Mouse (Mus musculus) forebrain, embryonic 13.5 days (tissue): Measurements from ENCODE around the gene S1pr4. TPM values are rescaled to one million over a fixed set of nuclear protein-coding genes. Genes with fewer than 3 reads are reported as not detected.

Source experiments
- microRNA-seq: library from miRNA; unstranded; fragments of <30 nt; microRNA quantifications from one replicate; pipeline ENCODE4, GENCODE M21; 2016
- polyA plus RNA-seq: library from polyadenylated mRNA; unstranded; fragments of >200 nt; fragmentation: Nextera tagmentation; extraction: Ambion mirVana; gene quantifications from 2 replicates; pipeline ENCODE4 v1.2.1, GENCODE M21; 2015

Gene S1pr4
- polyA plus RNA-seq, 1 experiment from 2014 or later, result 0.53 TPM

Small RNAs within 50 kb of the gene (microRNA-seq; reads per million reads assigned to microRNA genes)
- not detected for gene Gm25595

Other genes starting within 250 kb of the S1pr4 start
- gene Matk, start 247.2 kb downstream of the S1pr4 start, polyA plus RNA-seq, result 5.6 and 7.4 TPM in 2 replicates
- gene Mrpl54, start 233.2 kb downstream of the S1pr4 start, polyA plus RNA-seq, result 134 and 135 TPM in 2 replicates
- 28.6 and 32.3 TPM in 2 replicates for gene Apba3, start 233.2 kb downstream of the S1pr4 start, polyA plus RNA-seq
- 6.2 and 7.1 TPM in 2 replicates for gene Tjp3, start 208.6 kb downstream of the S1pr4 start, polyA plus RNA-seq
- gene Pip5k1c, start 207.2 kb downstream of the S1pr4 start, polyA plus RNA-seq, result 73.1 and 87.2 TPM in 2 replicates
- 39.9 and 42.0 TPM in 2 replicates for gene Cactin, start 179.0 kb downstream of the S1pr4 start, polyA plus RNA-seq
- gene Tbxa2r, start 171.4 kb downstream of the S1pr4 start, polyA plus RNA-seq, result 2.6 and 3.8 TPM in 2 replicates
- not detected in 2 replicates for gene Gipc3, start 156.9 kb downstream of the S1pr4 start, polyA plus RNA-seq
- gene Hmg20b, start 149.7 kb downstream of the S1pr4 start, polyA plus RNA-seq, result 60.6 and 61.1 TPM in 2 replicates
- 6.3 and 6.8 TPM in 2 replicates for gene Mfsd12, start 142.6 kb downstream of the S1pr4 start, polyA plus RNA-seq
- gene 4930404N11Rik, start 134.3 kb downstream of the S1pr4 start, polyA plus RNA-seq, result 0.44 and 0.45 TPM in 2 replicates
- gene Fzr1, start 121.6 kb downstream of the S1pr4 start, polyA plus RNA-seq, result 117 and 128 TPM in 2 replicates
- 76.7 and 87.3 TPM in 2 replicates for gene Dohh, start 115.7 kb downstream of the S1pr4 start, polyA plus RNA-seq
- gene Gm48551, start 115.7 kb downstream of the S1pr4 start, polyA plus RNA-seq, result 4.2 and 5.8 TPM in 2 replicates
- gene Gm48552, start 111.1 kb downstream of the S1pr4 start, polyA plus RNA-seq, result 2.1 and 2.3 TPM in 2 replicates
- gene Smim24, start 107.1 kb downstream of the S1pr4 start, polyA plus RNA-seq, result 1.8 TPM in 2 replicates
- 18.5 and 25.2 TPM in 2 replicates for gene Nfic, start 44.5 kb downstream of the S1pr4 start, polyA plus RNA-seq
- gene Celf5, start 17.4 kb downstream of the S1pr4 start, polyA plus RNA-seq, result 48.8 and 57.4 TPM in 2 replicates
- 56.8 and 60.9 TPM in 2 replicates for gene Ncln, start 3.7 kb downstream of the S1pr4 start, polyA plus RNA-seq
- 0.48 and 0.57 TPM in 2 replicates for gene Gna15, start 24.1 kb upstream of the S1pr4 start, polyA plus RNA-seq
- gene Gna11, start 45.1 kb upstream of the S1pr4 start, polyA plus RNA-seq, result 79.0 and 84.3 TPM in 2 replicates
- gene Aes, start 59.4 kb upstream of the S1pr4 start, polyA plus RNA-seq, result 430 and 502 TPM in 2 replicates
- 15.1 and 17.7 TPM in 2 replicates for gene Tle2, start 74.4 kb upstream of the S1pr4 start, polyA plus RNA-seq
- 1.8 and 4.1 TPM in 2 replicates for gene Tle6, start 100.9 kb upstream of the S1pr4 start, polyA plus RNA-seq
- 2.0 and 3.7 TPM in 2 replicates for gene BC025920, start 106.1 kb upstream of the S1pr4 start, polyA plus RNA-seq
- 56.6 and 65.3 TPM in 2 replicates for gene Sirt6, start 127.7 kb upstream of the S1pr4 start, polyA plus RNA-seq
- gene Ankrd24, start 128.4 kb upstream of the S1pr4 start, polyA plus RNA-seq, result 6.4 and 6.9 TPM in 2 replicates
- 5.4 and 5.6 TPM in 2 replicates for gene Gm10778, start 148.9 kb upstream of the S1pr4 start, polyA plus RNA-seq
- 22.8 and 23.2 TPM in 2 replicates for gene Zfp433, start 204.7 kb upstream of the S1pr4 start, polyA plus RNA-seq